Mouse (Mus musculus) embryonic stem cell, embryonic (primary cell): ENCODE results near the gene Kif21b.

Experiments used
- CTCF ChIA-PET, 4 experiments: fragments of 300-600 bp in 2 of 4; fragments of 350-600 bp in 2 of 4; sonication (Branson Sonifier 250); formaldehyde crosslinking; loops; one replicate each; lab custom pipeline; 2022; ENCODE audit warnings: inconsistent platforms in 2 of 4; lab: Charles Lee
- POLR2A ChIA-PET, 4 experiments: fragments of 300-600 bp in 2 of 4; fragments of 350-600 bp in 2 of 4; sonication (Branson Sonifier 250); formaldehyde crosslinking; loops; one replicate each; lab custom pipeline; 2022; ENCODE audit warnings: antibody characterized with exemption in 4 of 4, inconsistent platforms in 1 of 4; lab: Charles Lee

Kif21b gene

DNA sequence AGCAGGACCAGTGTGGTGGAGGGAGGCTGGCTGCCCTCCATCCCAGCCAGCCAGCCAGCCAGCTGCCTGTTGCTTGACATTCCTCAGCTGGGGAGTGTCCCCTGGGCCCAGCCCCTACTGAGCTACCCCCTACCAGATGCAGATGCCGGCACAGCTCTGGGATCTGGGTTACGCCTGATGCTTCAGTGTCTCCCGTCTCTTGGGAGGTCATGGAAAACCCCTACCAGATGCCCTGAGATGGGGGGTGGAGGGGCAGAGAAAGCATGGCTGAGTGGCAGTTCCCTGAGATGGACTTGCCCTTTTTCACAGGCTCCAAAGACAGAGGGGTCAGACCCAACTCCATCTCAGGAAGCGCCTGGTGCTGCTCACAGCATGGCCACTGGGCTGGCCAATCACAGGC is 5.4 kb downstream of the Kif21b start:
- ChIA-PET CTCF (interaction anchor here in 3 of 4 experiments (0.6 to 4.2 kb wide), 8 partner anchors 21 to 334 kb away, joined by 3 to 18 read pairs (median 3); no protein-coding TSS in a partner anchor), POLR2A (interaction anchor here in 1 of 4 experiments (0.6 to 2.2 kb wide), 4 partner anchors 25 to 278 kb away, joined by 3 to 6 read pairs (median 6); partner anchors contain the start of gene Ddx59)

DNA sequence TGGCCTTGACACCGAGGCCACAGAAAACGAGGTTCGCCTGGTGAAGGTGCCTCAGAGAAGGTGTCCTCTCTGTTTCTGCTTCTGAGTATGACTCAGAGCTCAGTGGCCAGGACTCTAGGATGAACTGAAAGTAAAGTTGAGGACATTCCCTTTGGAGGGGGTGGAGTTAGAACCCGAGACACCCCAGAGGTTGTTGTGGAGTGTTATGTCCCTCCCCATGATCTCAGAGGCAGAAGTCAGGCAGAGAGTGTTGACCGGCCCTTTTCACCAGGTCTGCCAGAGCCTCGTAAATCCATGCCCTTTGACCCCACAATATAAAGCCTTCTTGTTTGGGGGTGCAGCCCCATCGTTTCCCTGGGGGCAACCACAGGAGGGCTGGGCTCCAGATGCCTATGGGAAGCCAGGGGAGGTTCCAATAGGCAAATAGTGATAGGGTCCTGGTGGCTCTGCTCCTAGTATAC is 5.9 kb downstream of the Kif21b start:
- ChIA-PET CTCF (interaction anchor here in 3 of 4 experiments (0.6 to 1.2 kb wide), 5 partner anchors 21 to 334 kb away, joined by 3 to 4 read pairs (median 3); no protein-coding TSS in a partner anchor), POLR2A (interaction anchor here in 1 of 4 experiments (0.7 to 2.2 kb wide), 4 partner anchors 10 to 278 kb away, joined by 3 to 6 read pairs (median 6); partner anchors contain the start of gene Ddx59)

- ChIA-PET CTCF (interaction anchor here in 2 of 4 experiments (0.6 to 2.9 kb wide), 3 partner anchors 23 to 595 kb away, joined by 3 to 20 read pairs (median 3); no protein-coding TSS in a partner anchor), POLR2A (interaction anchor here in 2 of 4 experiments (0.6 to 2.9 kb wide), 5 partner anchors 8 to 277 kb away, joined by 3 to 27 read pairs (median 5); partner anchors contain the start of gene Ddx59 (in 1 of the 2))
These were observed 6.4 kb downstream of the Kif21b start for GRCm38 (mm10) chr1:136137575-136137974.

GRCm38 (mm10) chr1:136138191-136138830 is 7.1 kb downstream of the Kif21b start:
- ChIA-PET CTCF (interaction anchor here in 3 of 4 experiments (0.5 to 2.9 kb wide), 7 partner anchors 17 to 596 kb away, joined by 3 to 20 read pairs (median 3); no protein-coding TSS in a partner anchor), POLR2A (interaction anchor here in 3 of 4 experiments (0.6 to 5.2 kb wide), 5 partner anchors 8 to 94 kb away, joined by 3 to 66 read pairs (median 4); partner anchors contain the start of gene Kif21b (in 1 of the 3))

GRCm38 (mm10) chr1:136139990-136140640 is 8.9 kb downstream of the Kif21b start:
- ChIA-PET CTCF (interaction anchor here (0.6 to 2.9 kb wide), 19 partner anchors 8 to 648 kb away, joined by 3 to 20 read pairs (median 4); no protein-coding TSS in a partner anchor), POLR2A (interaction anchor here (0.6 to 5.2 kb wide), 34 partner anchors 8 to 1076 kb away, joined by 3 to 66 read pairs (median 4); partner anchors contain the start of genes Ddx59 (in 2 of the 4), Kif14 (in 2 of the 4) and Kif21b (in 2 of the 4))

GRCm38 (mm10) chr1:136141176-136141950 is 10.2 kb downstream of the Kif21b start:
- CTCF ChIA-PET, result interaction anchor here in 3 of 4 experiments (0.8 to 2.4 kb wide), 5 partner anchors 18 to 33 kb away, joined by 3 to 13 read pairs (median 3); no protein-coding TSS in a partner anchor

GRCm38 (mm10) chr1:136142336-136142735 is 11.1 kb downstream of the Kif21b start:
- CTCF ChIA-PET, result interaction anchor here in 3 of 4 experiments (0.6 to 2.2 kb wide), 6 partner anchors 17 to 33 kb away, joined by 3 to 13 read pairs (median 3); no protein-coding TSS in a partner anchor
- POLR2A ChIA-PET, result interaction anchor here in 3 of 4 experiments (0.7 to 5.2 kb wide), 12 partner anchors 8 to 273 kb away, joined by 3 to 66 read pairs (median 4); partner anchors contain the start of genes Ddx59 (in 2 of the 3) and Kif21b (in 1 of the 3)

More at GRCm38 (mm10) chr1:136141176-136141950, 10.2 kb downstream of the Kif21b start:
- POLR2A ChIA-PET, result interaction anchor here in 3 of 4 experiments (0.8 to 5.2 kb wide), 12 partner anchors 8 to 274 kb away, joined by 3 to 66 read pairs (median 6); partner anchors contain the start of genes Ddx59 (in 2 of the 3) and Kif21b (in 1 of the 3)

GRCm38 (mm10) chr1:136143514-136143913 is 12.3 kb downstream of the Kif21b start:
- CTCF ChIA-PET, result interaction anchor here in 1 of 4 experiments (2.2 kb wide), 1 partner anchor 32 kb away, joined by 5 read pairs; no protein-coding TSS in a partner anchor
- POLR2A ChIA-PET, result interaction anchor here in 2 of 4 experiments (0.7 to 2.0 kb wide), 3 partner anchors 9 to 272 kb away, joined by 3 to 6 read pairs (median 4); partner anchors contain the start of gene Ddx59 (in 1 of the 2)

DNA sequence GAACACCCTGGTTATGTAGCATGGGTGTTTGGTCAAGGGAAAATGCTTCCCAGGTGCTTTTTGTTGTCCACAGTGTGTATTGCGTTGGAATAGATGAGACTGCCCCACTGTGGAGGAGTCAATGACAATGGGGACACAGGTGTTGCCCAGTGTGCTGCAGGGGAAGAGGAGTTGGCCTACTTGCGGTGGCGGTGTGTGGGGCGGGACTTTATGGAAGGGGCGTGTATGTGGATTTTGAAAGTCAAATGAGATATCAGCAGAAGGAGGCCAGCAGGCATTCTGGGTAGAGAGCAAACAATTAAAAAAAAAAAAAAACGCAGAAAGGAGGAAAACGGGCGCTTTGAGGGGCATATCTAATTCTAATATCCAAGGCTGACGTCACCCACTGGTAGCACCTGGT is 18.5 kb downstream of the Kif21b start:
- POLR2A ChIA-PET, result no interaction called here
- CTCF ChIA-PET, result interaction anchor here in 2 of 4 experiments (0.6 to 2.2 kb wide), 2 partner anchors 10 to 94 kb away, joined by 4 to 10 read pairs; no protein-coding TSS in a partner anchor

GRCm38 (mm10) chr1:136151371-136151770 is 20.2 kb downstream of the Kif21b start:
- CTCF ChIA-PET, result interaction anchor here in 1 of 4 experiments (0.9 to 1.3 kb wide), 2 partner anchors 9 to 24 kb away, joined by 3 to 5 read pairs; no protein-coding TSS in a partner anchor
- POLR2A ChIA-PET, result interaction anchor here in 1 of 4 experiments (0.9 kb wide), 1 partner anchor 12 kb away, joined by 3 read pairs; no protein-coding TSS in a partner anchor

DNA sequence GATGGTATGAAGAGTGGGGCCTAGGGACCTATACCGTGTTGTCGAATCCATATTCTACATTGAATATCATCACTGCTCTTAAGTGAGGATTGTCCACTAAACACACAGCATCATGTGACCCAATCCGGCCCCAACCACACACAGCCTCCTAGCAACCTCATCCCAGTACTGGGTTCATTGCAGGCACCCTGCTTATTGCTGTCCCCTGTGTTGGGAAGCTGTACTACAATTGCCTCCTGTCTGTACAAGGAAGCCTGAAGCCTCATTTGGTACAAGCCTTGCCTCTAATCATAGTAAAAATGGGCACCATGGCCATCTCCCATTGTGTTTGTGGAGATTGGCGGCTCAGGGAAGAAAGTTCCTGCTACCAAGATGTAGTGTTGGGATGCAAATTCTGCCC is 25.1 kb downstream of the Kif21b start:
- ChIA-PET CTCF (interaction anchor here (0.5 to 1.5 kb wide), 9 partner anchors 14 to 1366 kb away, joined by 3 to 9 read pairs (median 3); no protein-coding TSS in a partner anchor), POLR2A (interaction anchor here in 2 of 4 experiments (0.6 to 1.7 kb wide), 4 partner anchors 13 to 188 kb away, joined by 3 to 5 read pairs (median 3); no protein-coding TSS in a partner anchor)

- CTCF ChIA-PET, result interaction anchor here (0.6 to 1.5 kb wide), 8 partner anchors 9 to 41 kb away, joined by 3 to 5 read pairs (median 3); no protein-coding TSS in a partner anchor
- POLR2A ChIA-PET, result interaction anchor here in 3 of 4 experiments (0.6 to 1.7 kb wide), 6 partner anchors 15 to 309 kb away, joined by 3 to 5 read pairs (median 4); partner anchors contain the start of gene Kif14 (in 1 of the 3)
These were observed 25.8 kb downstream of the Kif21b start for GRCm38 (mm10) chr1:136156951-136157350.

DNA sequence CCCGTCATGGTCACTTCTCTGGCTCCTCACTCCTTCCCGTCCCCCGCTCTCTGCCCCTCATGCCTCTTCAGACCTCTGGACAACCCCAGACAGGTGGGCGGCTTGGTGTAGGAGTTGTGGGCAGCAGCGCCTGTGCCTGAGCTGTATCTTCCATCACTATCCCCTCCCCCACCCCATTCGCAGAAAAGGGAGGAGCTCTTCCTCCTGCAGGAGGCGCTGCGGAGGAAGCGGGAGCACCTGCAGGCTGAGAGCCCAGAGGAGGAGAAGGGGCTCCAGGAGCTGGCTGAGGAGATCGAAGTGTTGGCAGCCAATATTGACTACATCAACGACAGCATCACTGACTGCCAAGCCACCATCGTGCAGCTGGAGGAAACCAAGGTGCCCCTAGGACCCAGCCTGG is 28.6 kb downstream of the Kif21b start:
- ChIA-PET CTCF (interaction anchor here (0.6 to 2.9 kb wide), 63 partner anchors 8 to 580 kb away, joined by 3 to 27 read pairs (median 4); partner anchors contain the start of genes Kif21b (in 2 of the 4), Mroh3 (in 2 of the 4), Ascl5 (in 1 of the 4) and Kif14 (in 1 of the 4)), POLR2A (interaction anchor here (0.6 to 2.5 kb wide), 23 partner anchors 8 to 1966 kb away, joined by 3 to 13 read pairs (median 4); partner anchors contain the start of genes Kif21b (in 2 of the 4) and Ddx59 (in 1 of the 4))

- ChIA-PET POLR2A (interaction anchor here (0.6 to 2.5 kb wide), 26 partner anchors 8 to 1966 kb away, joined by 3 to 13 read pairs (median 4); partner anchors contain the start of genes Kif21b (in 2 of the 4) and Ddx59 (in 1 of the 4)), CTCF (interaction anchor here (0.5 to 2.9 kb wide), 54 partner anchors 8 to 579 kb away, joined by 3 to 27 read pairs (median 4); partner anchors contain the start of genes Kif21b (in 2 of the 4), Mroh3 (in 2 of the 4), Ascl5 (in 1 of the 4) and Kif14 (in 1 of the 4))
These were observed 29.1 kb downstream of the Kif21b start for GRCm38 (mm10) chr1:136160297-136160696.

DNA sequence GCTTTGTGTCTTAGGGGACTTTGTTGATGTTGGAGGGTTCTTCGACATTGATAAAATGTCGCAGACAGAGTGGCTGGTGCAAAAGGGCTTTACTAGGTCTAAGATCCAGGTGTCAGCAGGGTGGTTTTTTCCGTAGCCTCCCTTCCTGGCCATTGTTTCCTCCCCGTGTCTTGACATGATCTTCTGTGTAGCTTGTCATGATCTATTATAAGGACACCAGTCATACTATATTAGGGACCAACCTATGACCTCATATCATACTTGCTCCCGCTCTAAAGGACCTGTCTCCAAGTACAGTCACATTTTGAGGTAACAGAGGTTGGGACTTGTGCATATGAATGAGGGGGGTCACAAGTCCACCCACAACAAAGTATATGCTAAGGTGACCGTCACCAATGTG is 29.7 kb downstream of the Kif21b start:
- ChIA-PET CTCF (interaction anchor here in 3 of 4 experiments (1.5 to 2.9 kb wide), 10 partner anchors 9 to 110 kb away, joined by 5 to 27 read pairs (median 20); partner anchors contain the start of genes Ascl5 (in 1 of the 3) and Mroh3 (in 1 of the 3)), POLR2A (interaction anchor here in 3 of 4 experiments (0.6 to 2.5 kb wide), 11 partner anchors 9 to 254 kb away, joined by 3 to 13 read pairs (median 3); partner anchors contain the start of gene Ddx59 (in 1 of the 3))
